Mouse (Mus musculus) T-helper 17 cell (primary cell): ENCODE measurements around the gene Sys1.

Source experiments
- in situ Hi-C, 2 experiments: fragments of 300-600 bp; cut with MboI, MseI; formaldehyde crosslinking; loops; 1 replicate in 1 of 2; 2 replicates in 1 of 2; pipeline ENCODE4 v1.15.1; 2025; ENCODE audit warnings: high pct_unique_total_duplicates in 2 of 2

The Sys1 gene

GRCm38 (mm10) chr2:164528557-164528956, 71.8 kb downstream of the Sys1 start:
- in situ Hi-C loops, result loop anchor here (5.0 to 10.0 kb wide), 3 partner anchors 71 to 1736 kb away; partner anchors contain the start of gene Sys1 (in 1 of the 2)
